Mouse (Mus musculus): ENCODE data around the gene Hmgb1.
"Not testable (repeated sequence)": the region's sequence is repeated elsewhere in the genome, so short reads cannot be mapped to it uniquely, and the experiment has no call there.

Hmgb1 gene

DNA sequence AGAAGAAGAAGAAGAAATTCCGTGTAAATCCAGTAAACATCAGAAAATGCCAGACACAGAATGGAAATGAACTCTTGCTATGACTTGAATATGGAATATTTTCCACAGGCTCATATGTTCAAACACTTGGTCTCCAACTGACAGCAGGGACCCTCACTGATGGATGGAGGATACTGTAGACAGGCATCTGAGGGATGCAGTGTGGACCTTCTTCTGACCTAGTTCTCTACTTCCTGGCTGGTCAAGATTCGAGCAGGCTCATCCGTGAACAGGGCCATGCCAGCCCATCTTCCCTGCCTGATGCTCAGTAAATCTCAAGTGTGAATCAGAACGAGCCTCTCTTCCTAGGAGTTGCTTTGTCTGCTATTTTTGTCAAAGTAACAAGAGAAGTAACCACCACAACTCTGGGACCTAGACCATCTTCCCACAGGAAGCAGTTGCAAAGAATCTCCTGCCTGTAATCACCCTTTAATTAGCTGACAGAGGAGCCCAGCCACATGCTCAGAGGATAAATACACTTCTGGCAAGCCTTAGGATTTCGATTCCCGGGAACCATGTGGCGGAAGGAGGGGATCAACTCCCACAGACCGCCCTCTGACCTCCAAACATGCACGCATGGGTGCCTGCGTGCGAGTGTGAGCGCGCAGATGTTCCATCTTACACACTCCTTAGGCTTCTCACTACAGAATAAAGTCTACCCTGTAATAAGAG is 32.1 kb downstream of the Hmgb1 start:
- DNase-seq (ENCODE audit: inconsistent age in 2 of 2, low spot score in 1 of 2): peak in 1 of 2 experiments; percentile 39

DNA sequence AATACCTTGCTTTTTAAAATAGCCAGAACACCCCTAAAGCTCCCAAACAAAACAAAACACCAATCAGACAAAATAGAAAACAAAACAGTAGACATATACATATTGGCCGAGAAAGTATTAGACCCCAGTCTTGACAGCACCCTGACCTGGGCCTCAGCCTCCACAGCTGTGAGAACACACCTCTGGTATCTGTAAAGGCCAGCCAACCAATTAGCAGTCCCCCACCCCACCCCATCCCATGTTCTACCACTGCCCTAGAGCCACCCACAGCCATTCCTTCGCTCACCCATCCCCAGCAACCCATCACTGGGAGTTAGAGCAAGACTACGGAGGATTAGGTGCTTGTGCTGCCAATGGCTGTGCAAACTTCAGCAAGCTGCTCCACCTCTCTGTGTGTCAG is 33.4 kb downstream of the Hmgb1 start:
- no peak for DNase-seq (ENCODE audit: inconsistent age in 2 of 2, low spot score in 1 of 2)

DNA sequence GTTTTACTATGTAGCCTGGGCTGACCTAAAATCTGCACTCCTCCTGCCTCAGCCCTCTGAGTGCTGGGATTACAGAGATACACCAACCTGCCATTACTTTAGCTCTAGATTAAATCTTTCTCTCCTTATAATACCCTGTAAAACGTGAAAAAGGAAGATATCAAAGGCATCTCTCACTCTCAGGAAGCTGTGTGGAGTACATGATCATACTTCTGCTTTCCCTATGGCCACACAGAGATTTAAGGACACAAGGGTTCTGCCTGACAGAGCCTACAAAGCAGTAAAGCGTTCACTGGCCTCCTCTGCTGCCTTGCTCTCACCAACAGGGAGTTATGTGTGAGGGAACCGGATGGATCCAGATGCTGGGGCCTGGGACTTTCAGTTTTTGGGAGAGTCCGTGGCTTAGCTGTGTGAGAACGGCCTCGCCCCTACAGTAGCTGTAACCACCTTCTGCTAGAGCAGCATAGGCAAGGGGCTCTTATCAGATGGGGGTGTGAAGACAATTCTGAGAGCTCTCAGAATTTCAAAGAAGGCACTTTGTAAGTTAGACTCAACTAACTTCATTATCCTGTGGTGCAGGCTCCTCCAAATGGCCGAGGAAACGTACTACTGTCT is 36.8 kb downstream of the Hmgb1 start:
- no peak for DNase-seq (ENCODE audit: inconsistent age in 2 of 2, low spot score in 1 of 2)

DNA sequence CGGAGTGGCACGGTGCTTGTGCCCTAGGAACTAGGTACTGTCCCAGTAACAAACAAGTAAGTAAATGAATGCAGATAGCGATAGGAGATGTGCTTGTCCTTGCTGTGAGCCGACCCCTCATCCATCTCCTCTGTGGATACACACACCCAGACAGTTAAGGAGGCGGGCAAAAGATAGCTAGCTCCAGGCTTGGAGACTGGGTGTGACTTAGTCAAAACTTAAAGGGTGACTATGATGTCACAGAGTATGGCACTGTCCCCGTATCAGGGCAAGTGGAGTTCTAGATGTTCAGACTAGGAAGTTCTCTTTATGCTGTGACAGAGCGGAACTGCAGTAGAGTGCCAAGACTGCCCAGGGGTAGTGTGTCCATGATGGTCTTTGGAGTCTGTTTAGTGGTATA is 37.6 kb downstream of the Hmgb1 start:
- no peak for DNase-seq (ENCODE audit: inconsistent age in 2 of 2, low spot score in 1 of 2)

DNA sequence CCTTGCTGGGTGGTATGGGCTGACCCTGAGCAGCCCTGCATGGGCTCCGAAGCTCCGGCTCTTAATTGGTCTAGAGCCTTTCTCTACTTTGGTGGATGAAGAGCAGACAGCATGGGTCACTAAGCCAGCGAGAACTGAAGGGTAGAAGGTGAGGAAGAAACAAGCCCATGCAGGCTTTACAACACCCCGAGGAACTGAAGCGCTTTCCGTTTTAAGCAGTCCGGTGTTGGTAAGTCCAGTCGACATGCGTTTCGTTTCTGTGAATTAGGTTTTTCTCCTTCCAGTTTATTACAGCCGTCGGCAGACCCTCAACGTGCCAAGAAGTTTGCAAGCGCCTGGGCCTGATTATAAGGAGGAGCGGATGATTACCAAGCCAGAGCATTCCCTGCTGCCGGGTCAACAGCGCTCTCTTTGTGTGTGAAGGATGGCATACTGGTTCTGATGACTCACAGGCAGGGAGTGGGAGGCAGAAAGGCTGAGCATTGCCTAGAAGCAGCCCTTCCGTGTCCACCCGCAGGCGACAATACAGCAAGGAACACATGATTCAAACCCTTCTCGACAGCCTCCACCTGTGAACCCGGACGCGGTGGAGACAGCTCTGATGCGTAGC is 40.4 kb downstream of the Hmgb1 start:
- DNase-seq (ENCODE audit: inconsistent age in 2 of 2, low spot score in 1 of 2): peak; percentile 39 to 74

DNA sequence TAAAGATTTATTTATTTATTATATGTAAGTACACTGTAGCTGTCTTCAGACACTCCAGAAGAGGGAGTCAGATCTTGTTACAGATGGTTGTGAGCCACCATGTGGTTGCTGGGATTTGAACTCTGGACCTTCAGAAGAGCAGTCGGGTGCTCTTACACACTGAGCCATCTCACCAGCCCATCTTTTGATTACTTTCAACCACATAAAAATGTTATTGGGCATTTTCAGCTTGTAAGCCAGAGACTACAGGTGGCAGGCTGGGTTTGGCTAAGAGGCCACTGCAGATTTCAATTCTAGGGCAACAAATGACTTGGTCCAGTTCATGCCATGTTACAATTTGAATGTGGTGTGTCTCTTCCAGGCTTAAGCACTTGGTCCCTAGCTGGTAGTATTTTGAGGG is 43.1 kb downstream of the Hmgb1 start:
- not testable (repeated sequence) for DNase-seq (ENCODE audit: inconsistent age in 2 of 2, low spot score in 1 of 2)

DNA sequence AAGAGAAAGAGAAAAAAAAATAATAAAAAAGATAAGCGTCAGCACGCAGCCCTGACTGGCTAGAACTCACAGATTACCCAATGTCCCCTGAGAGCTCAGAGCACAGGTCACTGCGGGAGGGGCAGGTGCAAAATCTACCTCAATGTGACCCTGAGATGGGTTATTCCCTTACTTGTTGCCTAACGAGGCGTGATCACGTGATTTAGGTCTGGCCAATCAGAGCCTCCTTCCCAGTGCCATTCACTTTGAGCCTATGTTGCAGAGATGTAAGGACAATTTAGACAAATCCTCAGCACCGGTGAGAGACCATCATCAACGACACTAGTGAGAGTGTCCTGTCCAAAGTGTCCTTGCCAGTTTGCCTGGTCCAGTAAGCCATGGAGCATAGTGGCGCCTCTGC is 44.0 kb downstream of the Hmgb1 start:
- no peak for DNase-seq (ENCODE audit: inconsistent age in 2 of 2, low spot score in 1 of 2)

DNA sequence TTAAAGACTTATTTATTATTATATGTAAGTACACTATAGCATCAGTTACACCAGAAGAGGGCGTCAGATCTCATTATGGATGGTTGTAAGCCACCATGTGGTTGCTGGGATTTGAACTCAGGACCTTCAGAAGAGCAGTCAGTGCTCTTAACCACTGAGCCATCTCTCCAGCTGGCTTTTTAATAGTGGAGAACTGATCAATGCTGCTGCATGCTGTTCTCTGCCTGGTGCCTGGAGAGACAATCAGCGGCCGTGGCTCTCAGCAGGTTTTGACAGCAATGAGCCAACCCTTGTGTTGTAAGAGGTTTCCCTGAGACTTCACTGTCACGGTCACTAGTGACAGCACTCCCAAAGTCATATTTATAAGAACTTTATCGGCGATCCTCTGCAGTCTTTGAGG is 46.2 kb downstream of the Hmgb1 start:
- DNase-seq (ENCODE audit: inconsistent age in 2 of 2, low spot score in 1 of 2): not testable (repeated sequence)

DNA sequence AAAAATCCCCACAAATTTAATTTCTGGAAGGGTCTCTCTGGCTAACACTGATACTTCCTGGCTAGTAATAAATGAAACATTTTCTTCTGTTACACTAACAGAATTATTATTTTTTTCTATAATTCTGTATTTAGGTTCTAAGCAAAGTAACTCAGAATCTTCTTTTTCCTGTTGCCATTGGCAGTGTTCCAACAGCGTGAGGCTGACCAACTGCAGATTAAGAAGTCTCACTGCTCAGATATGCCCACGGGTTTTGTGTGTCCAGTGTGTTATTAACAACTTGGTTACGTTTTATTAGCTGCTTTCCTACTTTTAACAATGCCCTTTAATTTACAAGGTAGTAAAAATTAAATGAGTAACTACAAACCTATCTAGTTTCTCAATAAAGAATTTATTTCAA is 46.8 kb downstream of the Hmgb1 start:
- DNase-seq (ENCODE audit: inconsistent age in 2 of 2, low spot score in 1 of 2): no peak

DNA sequence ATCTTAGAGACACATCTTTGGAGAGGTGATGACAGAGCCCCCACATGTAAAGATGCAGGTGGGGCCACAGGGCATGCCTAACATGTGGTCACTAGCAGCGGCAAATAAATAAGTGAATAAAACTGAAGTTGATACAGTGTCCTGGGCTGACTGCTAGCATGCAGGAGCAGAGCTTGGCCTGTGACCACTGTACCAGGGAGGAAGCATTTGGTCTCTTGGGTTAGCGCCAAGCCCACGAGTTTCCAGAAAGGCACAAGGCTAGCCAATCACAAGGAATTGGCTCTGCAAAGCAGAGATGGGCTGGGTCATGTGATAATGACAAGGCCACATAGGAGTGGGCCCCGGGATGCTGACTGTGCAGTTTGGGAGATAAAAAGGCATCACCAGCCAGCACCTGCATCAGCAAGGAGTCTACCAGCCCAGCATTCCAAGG is 47.3 kb downstream of the Hmgb1 start:
- peak in 1 of 2 experiments; percentile 37 for DNase-seq (ENCODE audit: inconsistent age in 2 of 2, low spot score in 1 of 2)

DNA sequence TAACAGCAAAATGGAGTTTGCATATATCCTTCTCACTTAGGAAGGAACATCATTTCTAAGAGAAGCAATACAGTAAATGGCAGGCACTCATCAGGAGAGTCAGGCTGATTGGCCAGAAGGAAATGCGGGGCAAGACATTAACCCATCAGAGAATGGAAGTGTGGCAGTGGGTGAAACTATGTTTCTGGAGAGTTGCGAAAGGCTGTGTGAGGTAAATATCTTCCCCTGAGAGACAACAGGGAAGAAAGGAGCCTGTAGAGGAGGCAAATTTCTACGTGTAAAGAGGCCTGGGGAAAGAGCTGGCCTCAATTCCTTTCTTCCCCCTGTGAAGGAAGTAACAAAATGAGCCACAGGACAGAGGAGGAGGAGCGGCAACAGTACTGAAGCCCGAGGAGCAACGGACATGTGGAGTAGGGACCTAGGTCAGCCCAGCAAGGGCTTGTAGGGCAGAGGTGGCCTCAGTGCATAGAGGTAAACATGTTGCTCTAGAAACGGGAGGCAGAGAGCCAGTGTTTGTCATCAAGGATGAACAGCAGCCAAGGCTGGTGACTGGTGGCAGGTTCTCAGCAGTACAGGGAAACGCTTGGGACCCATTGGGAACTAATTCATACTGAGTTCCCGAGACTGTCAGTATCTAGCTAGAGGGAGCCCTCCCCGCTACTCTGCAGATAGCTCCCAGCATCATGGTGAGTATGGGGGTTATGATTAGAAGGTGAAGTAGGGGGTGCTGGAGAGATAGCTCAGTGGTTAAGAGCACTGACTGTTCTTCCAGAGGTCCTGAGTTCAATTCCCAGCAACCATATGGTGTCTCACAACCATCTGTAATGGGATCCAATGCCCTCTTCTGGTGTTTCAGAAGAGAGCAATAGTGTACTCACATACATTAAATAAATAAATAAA is 48.6 kb downstream of the Hmgb1 start:
- peak in 1 of 2 experiments; percentile 42 for DNase-seq (ENCODE audit: inconsistent age in 2 of 2, low spot score in 1 of 2)

DNA sequence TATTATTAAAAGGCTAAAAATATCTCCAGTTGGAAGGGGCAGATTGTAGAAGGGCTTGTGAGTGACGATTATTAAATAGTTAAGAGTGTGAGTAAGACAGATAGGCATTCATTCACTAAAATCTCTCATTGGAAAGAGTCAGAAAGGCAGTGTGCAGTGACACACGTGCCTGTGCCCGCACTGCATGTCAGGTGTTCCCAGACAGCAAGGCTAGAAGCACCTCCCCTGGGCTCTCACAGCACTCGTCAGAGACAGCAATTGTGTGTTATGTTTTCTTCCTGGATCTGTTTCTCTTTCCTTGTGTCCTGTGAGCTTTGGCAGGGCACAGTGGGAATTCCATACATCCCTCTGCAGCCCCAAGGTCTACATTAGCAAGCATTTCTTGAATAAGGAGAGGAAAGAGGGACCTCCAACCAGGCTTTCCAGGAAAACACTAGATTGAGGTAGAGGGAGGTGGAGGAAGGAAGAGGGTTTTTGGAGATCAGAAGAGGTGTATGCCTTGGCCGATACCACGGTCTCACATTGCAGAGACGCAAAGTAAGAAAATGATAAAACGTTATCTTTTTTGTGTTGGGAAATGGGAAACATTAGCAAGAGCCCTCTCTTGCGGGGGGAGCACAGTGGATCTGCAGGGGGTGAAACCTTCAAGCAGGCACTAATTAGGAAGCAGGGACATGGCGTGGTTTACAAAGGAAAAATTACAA is 49.4 kb downstream of the Hmgb1 start:
- DNase-seq (ENCODE audit: inconsistent age in 2 of 2, low spot score in 1 of 2): no peak

DNA sequence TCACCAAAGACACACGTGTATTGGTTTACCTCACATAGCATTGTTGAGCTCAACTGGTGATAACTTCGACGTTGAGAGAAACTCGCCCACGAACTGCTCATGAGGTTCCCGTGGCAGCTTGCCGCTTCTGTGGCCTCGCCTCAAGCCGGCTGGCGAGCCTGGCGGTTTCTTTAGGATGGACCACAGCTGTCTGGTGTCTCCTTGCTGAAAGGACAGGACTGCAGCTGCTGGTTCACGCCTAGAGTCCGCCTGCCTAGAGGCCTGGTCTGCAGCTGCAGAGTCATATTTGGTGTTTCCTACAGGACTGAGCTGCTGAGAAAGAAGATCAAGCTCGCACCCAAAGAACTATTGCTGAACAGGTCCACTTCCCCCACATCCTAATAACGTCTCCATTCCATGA is 55.8 kb downstream of the Hmgb1 start:
- DNase-seq (ENCODE audit: inconsistent age in 2 of 2, low spot score in 1 of 2): no peak

DNA sequence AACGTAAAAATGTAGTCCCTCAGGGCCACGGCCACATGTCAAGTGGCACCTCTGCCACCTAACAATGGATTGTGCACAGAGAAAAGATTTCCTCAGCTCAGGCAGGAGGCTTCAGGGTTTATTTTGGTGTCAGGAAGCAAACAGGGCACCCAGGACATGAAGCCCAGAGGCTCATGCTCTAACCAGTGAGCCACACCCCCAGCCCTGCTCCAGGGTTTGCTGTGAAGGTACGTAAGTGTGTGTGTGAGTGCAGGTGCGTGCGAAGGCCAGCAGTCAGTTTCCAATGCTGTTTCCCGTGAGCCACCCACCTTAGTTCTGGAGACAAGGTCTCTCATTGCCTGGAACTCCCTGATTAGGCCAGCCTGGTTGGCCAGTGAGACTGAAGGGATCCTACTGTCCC is 60.5 kb downstream of the Hmgb1 start:
- no peak for DNase-seq (ENCODE audit: inconsistent age in 2 of 2, low spot score in 1 of 2)

DNA sequence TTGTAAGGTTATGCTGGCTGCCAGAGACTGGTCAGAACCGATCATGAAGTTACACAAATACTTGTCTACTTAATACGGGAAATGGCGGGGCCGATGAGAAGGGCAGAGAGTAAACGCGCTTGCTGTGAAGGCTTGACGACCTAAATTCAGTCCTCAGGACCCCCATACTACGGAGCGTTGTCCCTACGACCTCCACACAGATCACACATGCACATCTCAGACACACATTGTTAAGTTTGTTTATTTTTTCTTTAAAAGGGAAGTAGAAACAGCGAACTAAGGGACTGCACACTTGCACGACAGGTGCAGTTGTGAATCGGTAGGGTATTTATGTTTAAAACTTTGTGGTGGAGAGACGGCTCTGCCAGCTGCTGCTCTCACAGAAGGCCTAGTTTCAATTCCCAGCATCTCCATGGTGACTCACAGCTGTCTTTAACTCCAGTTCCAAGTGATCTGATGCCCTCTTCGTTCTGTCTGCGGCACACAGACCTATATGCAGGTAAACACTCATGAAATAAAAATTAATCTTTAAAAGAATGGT is 64.9 kb downstream of the Hmgb1 start:
- no peak for DNase-seq (ENCODE audit: inconsistent age in 2 of 2, low spot score in 1 of 2)

DNA sequence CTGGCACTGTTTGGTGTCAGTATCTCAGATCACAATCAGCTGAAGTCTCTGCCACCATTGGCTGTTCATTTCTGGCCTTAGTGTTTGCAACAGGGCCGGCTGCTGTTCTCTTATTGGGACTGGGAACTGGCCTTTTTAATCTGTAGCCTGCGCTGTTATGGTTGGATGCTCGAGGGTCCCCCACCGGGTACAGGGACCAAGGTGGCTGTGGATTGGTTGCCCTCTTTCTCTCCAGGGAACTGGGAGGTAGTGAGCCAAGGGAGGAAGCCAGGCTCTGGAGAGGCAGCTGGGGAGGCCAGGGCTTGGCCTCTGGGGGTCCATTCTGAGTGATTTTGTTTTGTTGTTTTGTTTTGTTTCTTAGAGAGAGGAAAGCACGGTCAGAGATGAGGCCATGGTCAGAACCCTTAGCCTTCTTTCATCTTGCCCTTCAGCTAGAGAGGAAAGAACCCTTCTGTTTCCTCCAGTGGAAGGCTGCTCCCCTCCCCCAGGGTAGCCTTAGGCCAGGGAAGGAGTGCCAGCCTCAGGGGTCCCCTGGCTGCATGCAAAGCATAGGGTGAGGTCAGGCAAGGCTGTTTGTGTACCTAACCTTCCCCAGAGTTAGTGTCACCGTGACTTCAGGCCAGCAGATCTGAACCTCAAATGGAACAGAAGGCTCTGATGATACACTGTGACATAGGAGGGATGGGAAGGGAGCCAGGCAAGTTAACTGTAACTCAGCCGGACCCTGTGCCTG is 66.3 kb downstream of the Hmgb1 start:
- DNase-seq (ENCODE audit: inconsistent age in 2 of 2, low spot score in 1 of 2): no peak

DNA sequence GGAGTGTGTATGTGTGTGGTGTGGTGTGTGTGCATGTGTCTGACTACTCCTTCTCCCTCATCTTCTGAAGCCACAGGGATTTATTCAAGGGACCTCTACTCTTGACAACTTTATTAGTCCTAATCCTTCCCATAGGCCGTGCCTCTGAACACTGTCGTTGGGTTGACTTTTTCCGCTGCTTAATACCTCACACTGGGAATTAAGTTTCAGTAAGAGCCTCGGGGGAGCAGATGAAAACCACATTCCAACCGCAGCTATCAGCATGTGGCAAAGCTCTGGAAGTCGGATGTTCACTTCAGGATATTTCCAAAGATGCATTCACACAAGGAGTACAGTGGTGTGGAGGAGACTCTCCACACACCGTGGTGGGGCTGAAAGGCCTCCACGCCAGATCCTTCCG is 69.7 kb downstream of the Hmgb1 start:
- DNase-seq (ENCODE audit: inconsistent age in 2 of 2, low spot score in 1 of 2): no peak

DNA sequence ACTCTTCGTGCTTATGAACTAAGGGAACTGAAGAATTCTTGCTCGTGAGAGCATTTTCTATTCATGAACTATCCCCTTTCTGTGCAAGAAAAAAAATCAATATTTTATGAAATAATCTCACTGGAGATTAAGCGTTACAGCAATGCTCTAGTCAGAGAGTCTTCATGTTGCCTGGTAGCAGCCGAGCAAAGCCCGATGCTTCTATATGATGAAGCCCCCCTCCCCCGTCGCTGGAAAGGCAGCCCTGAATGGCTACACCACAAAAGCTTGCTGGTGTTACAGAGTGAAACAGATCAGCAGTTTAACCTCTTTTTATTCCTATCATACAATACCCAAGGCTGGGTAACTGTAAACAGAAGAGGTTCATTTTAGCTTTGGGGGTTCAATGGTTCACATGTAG is 70.3 kb downstream of the Hmgb1 start:
- DNase-seq (ENCODE audit: inconsistent age in 2 of 2, low spot score in 1 of 2): no peak

DNA sequence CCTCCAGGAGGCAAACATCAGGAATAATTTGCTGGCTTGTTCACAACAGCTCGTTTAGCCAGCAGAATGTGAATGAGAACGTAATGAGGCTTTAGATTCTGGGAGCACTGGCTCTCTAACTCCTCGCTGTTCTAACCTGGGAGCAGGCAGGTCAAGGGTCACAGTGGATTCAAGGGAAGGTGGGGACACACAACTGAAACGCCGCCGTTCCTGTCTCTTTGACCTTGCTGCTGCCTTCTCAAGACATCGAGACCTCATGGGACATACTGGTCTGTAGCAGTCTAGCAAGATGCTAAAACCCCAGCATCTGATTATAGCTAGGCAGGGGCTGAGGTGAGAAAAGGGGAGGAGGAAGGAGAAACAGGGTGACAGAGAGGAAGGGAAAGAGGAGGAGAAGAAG is 70.8 kb downstream of the Hmgb1 start:
- no peak for DNase-seq (ENCODE audit: inconsistent age in 2 of 2, low spot score in 1 of 2)

DNA sequence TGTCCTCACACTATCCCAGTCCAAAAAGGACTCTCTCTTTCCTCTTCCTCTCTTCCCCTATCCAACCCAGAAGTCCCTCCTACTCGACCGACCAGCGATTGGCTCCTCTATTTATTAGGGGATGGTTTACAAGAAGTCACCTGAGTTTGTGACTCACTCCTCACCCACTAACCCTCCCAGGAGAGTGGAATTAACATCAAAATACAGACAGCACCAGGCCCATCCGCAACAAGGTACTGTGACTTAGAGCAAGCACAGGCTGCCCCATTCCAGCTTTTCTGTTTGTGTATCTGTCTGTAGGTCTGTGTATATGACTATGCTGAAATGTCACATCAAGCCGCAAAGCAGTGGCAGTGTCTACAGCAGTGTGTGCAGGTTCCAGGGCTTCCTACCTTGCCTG is 71.7 kb downstream of the Hmgb1 start:
- DNase-seq (ENCODE audit: inconsistent age in 2 of 2, low spot score in 1 of 2): no peak
